Mouse (Mus musculus) limb, embryonic 15.5 days (tissue): ENCODE results near the gene Aqp6. TPM values are rescaled to one million over a fixed set of nuclear protein-coding genes. Genes with fewer than 3 reads are reported as not detected.

ENCODE experiments used
- ATAC-seq: fragments of 200-750 bp; cut with Nextera tagmentation; 2 replicates; pipeline ENCODE4 v1.8.0; 2017; ENCODE audit warnings: low read depth, moderate TSS enrichment; ENCODE audit not compliant: insufficient number of reproducible peaks, low FRiP score, low TSS enrichment
- H3K27ac ChIP-seq: fragments of 300-500 bp; sonication (generic); 2 replicates; pipeline ENCODE4 v1.5.1; 2015; ENCODE audit warnings: moderate library complexity, mild to moderate bottlenecking, inconsistent platforms
- H3K27me3 ChIP-seq: fragments of 300-500 bp; sonication (generic); 2 replicates; pipeline ENCODE4 v1.6.1; 2015; ENCODE audit warnings: inconsistent platforms
- H3K36me3 ChIP-seq: fragments of 300-500 bp; sonication (generic); 2 replicates; pipeline ENCODE4 v1.6.1; 2015; ENCODE audit warnings: inconsistent platforms
- H3K4me1 ChIP-seq: fragments of 300-500 bp; sonication (generic); 2 replicates; pipeline ENCODE4 v1.6.1; 2015; ENCODE audit warnings: inconsistent platforms
- H3K4me2 ChIP-seq: fragments of 300-500 bp; sonication (generic); 2 replicates; pipeline ENCODE4 v1.6.1; 2015; ENCODE audit warnings: mild to moderate bottlenecking, inconsistent platforms
- H3K4me3 ChIP-seq: fragments of 300-500 bp; sonication (generic); 2 replicates; pipeline ENCODE4 v1.5.1; 2015; ENCODE audit warnings: mild to moderate bottlenecking, inconsistent platforms
- H3K9ac ChIP-seq: fragments of 300-500 bp; sonication (generic); 2 replicates; pipeline ENCODE4 v1.6.1; 2015; ENCODE audit warnings: inconsistent platforms
- H3K9me3 ChIP-seq: fragments of 300-500 bp; sonication (generic); 2 replicates; pipeline ENCODE4 v1.6.1; 2016; ENCODE audit warnings: inconsistent platforms
- WGBS: fragments of 180-500 bp; shearing (Covaris S2); methylation state at CpG from one replicate; pipeline ENCODE4 v1.1.7; 2015; 5-methylcytosine and 5-hydroxymethylcytosine counted together
- polyA plus RNA-seq: library from polyadenylated mRNA; unstranded; fragments of >200 nt; fragmentation: Nextera tagmentation; extraction: Ambion mirVana; gene quantifications from 2 replicates; pipeline ENCODE4 v1.2.1, GENCODE M21; 2015

Gene Aqp6
- polyA plus RNA-seq, 1 experiment from 2014 or later: not detected

DNA sequence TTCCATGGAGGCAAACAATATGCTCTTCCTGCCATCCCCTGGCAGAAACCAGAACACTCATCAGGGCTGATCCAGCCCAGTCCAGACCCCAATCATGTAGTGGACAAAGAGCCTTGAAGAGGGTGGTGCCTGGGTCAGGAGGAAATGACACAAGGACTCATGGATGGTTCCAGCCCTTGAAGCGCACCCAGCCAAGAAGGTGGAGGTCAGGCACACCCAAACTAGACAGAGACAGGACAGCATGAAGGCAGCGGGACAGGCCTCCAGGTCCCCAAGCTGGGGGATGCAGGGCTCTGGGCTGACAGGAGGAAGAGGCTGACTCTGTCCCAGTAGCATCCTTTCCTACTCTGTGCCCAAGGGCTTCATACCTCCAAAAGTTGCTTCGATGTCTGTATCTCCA lies 14.7 kb upstream of the Aqp6 start:
- H3K36me3 ChIP-seq: no peaks in the 10 kb centered on the region
- no peak overlapping the region for H3K4me2 ChIP-seq
- H3K9me3 ChIP-seq: no peaks in the 10 kb centered on the region
- no peak overlapping the region for H3K27ac ChIP-seq
- no peak for ATAC-seq
- H3K27me3 ChIP-seq: peaks cover 96% of the 10 kb centered on the region
- WGBS: 83% methylated on average over 3 of the region's 3 CpGs
- H3K9ac ChIP-seq: no peak overlapping the region
- H3K4me3 ChIP-seq: no peak overlapping the region
- peaks cover 32% of the 10 kb centered on the region for H3K4me1 ChIP-seq

DNA sequence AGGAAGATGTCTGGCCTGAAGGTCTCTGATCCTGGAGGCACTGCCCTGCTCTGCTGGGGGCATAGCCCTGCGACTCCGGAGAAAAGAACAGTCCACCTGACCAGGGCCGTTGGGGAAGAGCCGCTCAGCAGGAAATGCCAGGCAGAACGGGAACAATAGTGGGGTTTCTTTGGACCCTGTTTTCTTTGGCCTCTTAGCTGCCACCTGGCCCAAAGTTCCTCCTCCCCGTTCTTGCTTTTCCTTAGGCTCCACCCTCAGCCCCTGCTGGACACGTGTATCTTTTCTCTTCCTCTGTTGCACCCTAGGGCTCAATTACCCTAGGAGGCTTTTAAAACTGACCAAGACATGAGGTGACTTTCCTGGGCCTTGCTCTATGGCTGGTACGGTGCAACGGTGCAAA lies 12.0 kb upstream of the Aqp6 start:
- H3K9me3 ChIP-seq: no peaks in the 10 kb centered on the region
- peaks cover 21% of the 10 kb centered on the region for H3K4me1 ChIP-seq
- no peaks in the 10 kb centered on the region for H3K36me3 ChIP-seq
- no peak overlapping the region for H3K4me3 ChIP-seq
- 8% methylated on average over 9 of the region's 9 CpGs for WGBS
- ATAC-seq: no peak
- H3K27ac ChIP-seq: no peak overlapping the region
- peaks cover 100% of the 10 kb centered on the region for H3K27me3 ChIP-seq
- no peak overlapping the region for H3K9ac ChIP-seq
- H3K4me2 ChIP-seq: no peak overlapping the region

DNA sequence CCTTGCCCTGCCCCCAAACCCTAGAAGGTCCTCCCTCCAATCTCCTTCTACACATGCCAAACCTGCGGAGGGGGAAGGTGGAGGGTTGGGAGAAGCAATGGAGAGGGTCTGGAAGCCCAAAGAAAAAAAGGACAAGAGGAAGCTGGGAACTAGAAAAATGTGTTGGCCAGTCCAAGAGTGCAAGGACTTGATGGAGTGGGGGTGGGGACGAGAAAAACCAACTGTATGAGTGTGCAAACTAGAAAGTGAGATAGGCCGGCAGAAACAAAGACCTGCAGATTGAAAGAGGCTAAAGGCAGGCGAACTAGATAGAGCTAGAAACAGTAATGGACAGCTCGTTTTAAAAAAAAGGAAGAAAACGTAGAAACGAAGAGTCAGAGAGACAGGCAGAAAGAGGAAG lies 11.5 kb upstream of the Aqp6 start:
- H3K4me1 ChIP-seq: peaks cover 17% of the 10 kb centered on the region
- no peaks in the 10 kb centered on the region for H3K9me3 ChIP-seq
- 24% methylated on average over 7 of the region's 7 CpGs for WGBS
- no peak for ATAC-seq
- H3K4me2 ChIP-seq: no peak overlapping the region
- no peaks in the 10 kb centered on the region for H3K36me3 ChIP-seq
- H3K27ac ChIP-seq: no peak overlapping the region
- H3K4me3 ChIP-seq: no peak overlapping the region
- no peak overlapping the region for H3K9ac ChIP-seq
- H3K27me3 ChIP-seq: peaks cover 100% of the 10 kb centered on the region

DNA sequence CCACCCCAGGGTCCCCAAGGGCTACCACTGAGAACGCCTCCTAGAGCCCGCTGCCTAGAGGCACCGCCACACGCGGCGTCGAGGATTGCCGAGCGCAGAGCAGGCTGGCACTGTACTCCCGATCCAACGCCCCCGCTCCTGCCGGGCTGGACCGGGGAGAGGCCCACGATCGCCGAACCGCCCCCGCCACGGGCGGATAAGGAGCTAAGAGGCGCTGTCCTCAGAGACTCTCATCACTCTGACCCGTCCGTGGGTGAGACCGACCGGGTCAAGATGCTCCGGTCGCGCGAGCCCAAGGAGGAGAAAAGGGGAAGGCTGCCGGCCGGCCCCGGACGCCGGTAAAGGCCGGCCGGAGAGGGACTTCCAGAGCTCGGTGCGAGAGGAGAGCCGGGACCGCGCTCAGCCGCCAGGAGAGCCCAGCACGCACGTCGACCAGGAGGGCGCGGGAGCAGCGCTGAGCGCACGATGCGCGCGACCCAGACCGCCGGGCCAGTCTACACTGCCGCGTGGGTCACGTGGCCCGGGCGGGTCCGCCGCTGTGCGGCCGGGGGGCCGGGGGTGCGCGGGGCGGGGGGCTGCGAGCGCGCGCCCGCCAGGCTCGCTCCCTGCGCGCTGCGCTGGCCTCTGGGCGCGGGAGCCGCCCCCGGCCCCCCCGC lies 10.6 kb upstream of the Aqp6 start, which contains the start of gene Aqp5:
TSS of gene Aqp5 (plus strand) at position 354 of the 656 bp plus-strand sequence.
- ATAC-seq: no peak
- WGBS: 2% methylated on average over 71 of the region's 83 CpGs
- Histone ChIP-seq H3K36me3 (no peaks in the 10 kb centered on the region), H3K4me2 (peak within 1 kb of the TSS; percentile 73), H3K4me3 (peak within 1 kb of the TSS; percentile 43), H3K4me1 (peaks cover 12% of the 10 kb centered on the region), H3K27ac (no peak within 1 kb of the TSS), H3K27me3 (peaks cover 100% of the 10 kb centered on the region), H3K9me3 (no peaks in the 10 kb centered on the region), H3K9ac (0 out of 2 replicates have a peak within 1 kb of the TSS, but pooled peaks have one; percentile 14)

GRCm38 (mm10) chr15:99592177-99592576 lies 9.0 kb upstream of the Aqp6 start:
- Histone ChIP-seq H3K27ac (no peak overlapping the region), H3K4me2 (no peak overlapping the region), H3K36me3 (no peaks in the 10 kb centered on the region), H3K4me3 (no peak overlapping the region), H3K9me3 (no peaks in the 10 kb centered on the region), H3K27me3 (peaks cover 88% of the 10 kb centered on the region), H3K9ac (no peak overlapping the region), H3K4me1 (peaks cover 18% of the 10 kb centered on the region)
- ATAC-seq: no peak
- WGBS: 71% methylated on average over 8 of the region's 8 CpGs

GRCm38 (mm10) chr15:99592877-99593276 lies 8.3 kb upstream of the Aqp6 start:
- 83% methylated on average over 5 of the region's 5 CpGs for WGBS
- no peaks in the 10 kb centered on the region for H3K36me3 ChIP-seq
- H3K4me1 ChIP-seq: peaks cover 18% of the 10 kb centered on the region

DNA sequence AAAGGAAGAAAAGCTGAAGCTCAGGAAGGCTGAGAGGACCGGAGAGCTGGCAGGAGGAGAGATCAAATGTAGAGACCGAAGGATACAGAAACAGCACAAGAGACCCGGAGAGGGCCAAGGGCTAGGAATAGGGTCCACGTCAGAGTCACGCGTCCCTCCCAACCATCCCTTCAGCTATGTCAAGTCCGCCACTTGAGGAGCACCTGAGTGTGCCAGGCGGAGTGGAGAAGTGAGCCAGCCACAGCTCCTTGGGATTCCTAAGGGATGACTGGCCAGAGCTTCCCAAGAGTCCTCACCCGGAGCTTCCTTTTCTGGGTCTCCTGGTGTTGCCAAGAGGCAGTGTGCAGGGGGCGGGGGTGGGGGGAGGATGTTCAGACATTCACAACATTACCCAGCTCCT lies 6.2 kb upstream of the Aqp6 start:
- no peak overlapping the region for H3K9ac ChIP-seq
- H3K4me2 ChIP-seq: no peak overlapping the region
- H3K27me3 ChIP-seq: peaks cover 80% of the 10 kb centered on the region
- H3K4me1 ChIP-seq: peaks cover 18% of the 10 kb centered on the region
- no peak overlapping the region for H3K4me3 ChIP-seq
- no peaks in the 10 kb centered on the region for H3K36me3 ChIP-seq
- no peak for ATAC-seq
- no peaks in the 10 kb centered on the region for H3K9me3 ChIP-seq
- 81% methylated on average over 10 of the region's 10 CpGs for WGBS
- no peak overlapping the region for H3K27ac ChIP-seq

More at GRCm38 (mm10) chr15:99592877-99593276, 8.3 kb upstream of the Aqp6 start:
- no peaks in the 10 kb centered on the region for H3K9me3 ChIP-seq
- H3K27me3 ChIP-seq: peaks cover 88% of the 10 kb centered on the region
- H3K27ac ChIP-seq: no peak overlapping the region
- no peak overlapping the region for H3K4me2 ChIP-seq
- no peak overlapping the region for H3K4me3 ChIP-seq
- ATAC-seq: no peak
- no peak overlapping the region for H3K9ac ChIP-seq

DNA sequence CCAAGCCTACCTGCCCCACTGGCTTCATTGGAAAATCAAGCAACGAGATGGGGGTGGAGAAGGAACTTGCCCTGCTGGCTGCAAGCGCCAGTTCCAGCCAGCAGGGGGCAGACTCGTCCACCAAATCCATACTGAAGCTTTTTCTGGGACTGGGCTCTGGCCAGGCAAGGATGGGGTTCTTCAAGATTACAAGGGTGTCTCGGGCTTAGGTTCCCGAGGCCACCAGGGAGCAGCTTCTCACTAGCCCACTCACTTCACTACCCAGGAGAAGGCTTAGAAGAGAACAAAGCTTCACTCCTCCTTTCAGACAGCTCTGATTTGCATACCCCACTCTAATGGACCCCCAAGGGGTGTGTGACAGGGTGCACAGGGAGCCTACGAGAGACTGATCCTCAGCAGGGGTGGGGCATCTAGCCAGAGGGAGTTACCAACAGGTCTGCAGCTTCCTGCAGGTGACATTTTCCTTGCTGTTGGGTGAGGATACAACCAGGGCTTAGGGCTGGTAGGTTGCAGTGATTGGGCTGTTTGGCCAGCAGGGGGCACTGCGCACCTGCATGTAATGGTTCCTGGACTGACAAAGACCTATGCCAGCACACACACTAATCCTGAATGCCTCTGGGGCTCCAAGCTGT lies 5.0 kb upstream of the Aqp6 start:
- no peak overlapping the region for H3K9ac ChIP-seq
- no peak overlapping the region for H3K4me3 ChIP-seq
- H3K4me1 ChIP-seq: peaks cover 7% of the 10 kb centered on the region
- no peaks in the 10 kb centered on the region for H3K9me3 ChIP-seq
- H3K36me3 ChIP-seq: no peaks in the 10 kb centered on the region
- WGBS: under 1% methylated on average over 7 of the region's 7 CpGs
- no peak overlapping the region for H3K4me2 ChIP-seq
- H3K27me3 ChIP-seq: peaks cover 79% of the 10 kb centered on the region
- ATAC-seq: peak; percentile 50; the same call in 1 of the 2 replicates
- H3K27ac ChIP-seq: no peak overlapping the region

GRCm38 (mm10) chr15:99596841-99597240 lies 4.4 kb upstream of the Aqp6 start:
- Histone ChIP-seq H3K9me3 (no peaks in the 10 kb centered on the region), H3K4me3 (no peak overlapping the region), H3K4me1 (peaks cover 11% of the 10 kb centered on the region), H3K9ac (no peak overlapping the region), H3K27ac (no peak overlapping the region), H3K36me3 (no peaks in the 10 kb centered on the region), H3K4me2 (no peak overlapping the region), H3K27me3 (peaks cover 76% of the 10 kb centered on the region)
- no peak for ATAC-seq
- WGBS: 62% methylated on average over 7 of the region's 7 CpGs

DNA sequence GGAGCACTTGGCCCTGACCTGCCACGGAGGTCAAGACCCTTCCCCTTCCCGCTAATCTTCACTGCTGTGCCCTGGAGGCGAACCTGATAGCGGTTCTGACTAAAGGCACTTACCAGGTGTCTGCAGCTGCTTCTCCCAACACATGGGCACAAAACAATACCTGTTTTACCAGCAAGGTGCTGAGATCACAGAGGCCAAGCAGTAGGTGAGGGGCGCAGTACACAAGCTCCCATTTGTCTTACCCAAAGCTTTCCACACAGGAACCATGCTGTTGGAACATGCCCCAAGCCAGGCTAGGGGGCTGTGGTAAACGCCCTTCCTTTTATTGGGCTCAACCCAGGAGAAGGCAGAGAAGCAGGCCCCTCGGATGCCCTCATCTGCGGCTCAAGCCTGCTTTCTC lies 3.6 kb upstream of the Aqp6 start:
- Histone ChIP-seq H3K4me1 (peaks cover 11% of the 10 kb centered on the region), H3K27me3 (peaks cover 72% of the 10 kb centered on the region), H3K9ac (no peak overlapping the region), H3K9me3 (no peaks in the 10 kb centered on the region), H3K4me3 (no peak overlapping the region), H3K4me2 (no peak overlapping the region), H3K27ac (no peak overlapping the region), H3K36me3 (no peaks in the 10 kb centered on the region)
- 38% methylated on average over 8 of the region's 8 CpGs for WGBS
- no peak for ATAC-seq

GRCm38 (mm10) chr15:99599245-99600070 lies 1.7 kb upstream of the Aqp6 start:
- no peaks in the 10 kb centered on the region for H3K36me3 ChIP-seq
- no peak overlapping the region for H3K4me2 ChIP-seq
- ATAC-seq: no peak
- peaks cover 56% of the 10 kb centered on the region for H3K27me3 ChIP-seq
- 58% methylated on average over 17 of the region's 17 CpGs for WGBS
- no peak overlapping the region for H3K4me3 ChIP-seq
- no peak overlapping the region for H3K9ac ChIP-seq
- H3K4me1 ChIP-seq: peaks cover 14% of the 10 kb centered on the region
- H3K9me3 ChIP-seq: no peaks in the 10 kb centered on the region
- H3K27ac ChIP-seq: no peak overlapping the region

DNA sequence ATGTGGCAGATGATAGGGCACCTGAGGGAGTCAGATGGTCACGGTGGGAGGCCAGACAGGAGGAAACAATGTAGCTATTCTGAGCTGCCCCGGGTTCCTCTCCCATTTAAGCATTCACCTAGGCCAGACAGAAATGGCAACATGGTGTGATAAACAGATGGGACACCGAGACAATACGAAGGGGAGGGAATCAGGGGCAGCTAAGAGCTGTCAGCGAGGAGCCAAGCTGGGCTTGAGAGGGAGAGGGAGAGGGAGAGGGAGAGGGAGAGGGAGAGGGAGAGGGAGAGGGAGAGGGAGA lies 572 bp downstream of the Aqp6 start:
- H3K9ac ChIP-seq: no peak overlapping the region
- H3K4me3 ChIP-seq: no peak overlapping the region
- H3K9me3 ChIP-seq: no peaks in the 10 kb centered on the region
- no peak overlapping the region for H3K4me2 ChIP-seq
- H3K27ac ChIP-seq: no peak overlapping the region
- 54% methylated on average over 4 of the region's 5 CpGs for WGBS
- H3K27me3 ChIP-seq: peaks cover 42% of the 10 kb centered on the region
- ATAC-seq: no peak
- H3K4me1 ChIP-seq: peaks cover 8% of the 10 kb centered on the region; the same call in 1 of the 2 replicates
- H3K36me3 ChIP-seq: no peaks in the 10 kb centered on the region
